Comparison of ENCODE assay signal across 13 mouse cellular contexts in the genomic region with DNA sequence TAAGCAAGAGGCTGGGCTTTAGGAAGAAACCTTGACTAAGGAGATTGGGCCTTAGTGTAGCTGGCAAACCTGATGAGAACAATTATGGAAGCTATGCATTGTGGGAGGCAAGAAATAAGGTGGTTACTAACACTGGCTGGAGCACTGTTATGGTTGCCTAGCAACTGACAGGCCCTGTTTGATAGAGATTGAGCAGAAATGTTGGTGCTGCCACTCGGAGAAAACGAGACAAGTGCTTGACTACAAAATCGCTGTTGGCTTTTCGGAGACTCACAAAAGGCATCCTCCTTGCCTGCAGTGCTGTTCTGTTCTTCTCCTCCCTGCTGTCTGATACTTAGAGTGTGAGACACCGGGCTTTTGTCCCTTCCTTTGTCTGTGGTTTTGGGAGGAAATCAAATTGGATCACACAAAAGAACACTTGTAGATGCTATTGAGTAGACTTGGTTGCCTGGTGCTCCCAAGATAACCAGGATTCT. TPM values are rescaled to one million over a fixed set of nuclear protein-coding genes. Genes with fewer than 3 reads are reported as not detected.
A peak's percentile ranks its signal among the peaks of the same experiment; 100 is the strongest.
DNase-seq lines count a peak whose midpoint lies in the region; ATAC-seq and TF ChIP-seq lines count a peak whose summit lies in the region.
"Had no signal": no experiment of that assay in that cellular context is flagged by ENCODE, and none has a peak within 500 bp of the region (broad histone marks: within the 10 kb centered on the region; RNA-seq: fewer than 3 reads in every experiment).

No protein-coding gene starts in this region.

- no peaks in the 10 kb centered on the region for H3K4me1 ChIP-seq in heart, postnatal 0 days (ENCODE audit: control insufficient read depth, insufficient read depth)
- H3K4me1 ChIP-seq in cortical plate, adult 2 months (ENCODE audit: control insufficient read depth, insufficient read depth, low read length), result peaks cover 9% of the 10 kb centered on the region; the same call in 1 of the 2 replicates
- H3K4me1 ChIP-seq in hindbrain, embryonic 12.5 days, result peaks cover 14% of the 10 kb centered on the region
- H3K4me1 ChIP-seq in midbrain, embryonic 16.5 days (ENCODE audit: control insufficient read depth, insufficient read depth, low read length), result peaks cover 12% of the 10 kb centered on the region

- no peak for DNase-seq in heart, postnatal 0 days (ENCODE audit: low spot score)
- DNase-seq in heart, adult 11 months, result no peak
- DNase-seq in cerebellum, postnatal 36 days, result no peak
- DNase-seq in gastrocnemius, adult 2 months, result no peak
- no peak for DNase-seq in gastrocnemius, postnatal 4 days (ENCODE audit: low spot score in 2 of 2)
- DNase-seq: cerebellum, postnatal 25 days; gastrocnemius, postnatal 36 days; kidney, adult 9 months; liver had no signal

- H3K9ac ChIP-seq in heart, postnatal 0 days (replicated peaks; ENCODE audit: low read depth, low read length), result no peak overlapping the region
- no peak overlapping the region for H3K9ac ChIP-seq in hindbrain, embryonic 12.5 days
- H3K9ac ChIP-seq in midbrain, embryonic 16.5 days (ENCODE audit: low read depth, low read length), result no peak overlapping the region

- no peak overlapping the region for H3K4me2 ChIP-seq in heart, postnatal 0 days (ENCODE audit: low read depth, low read length)
- no peak overlapping the region for H3K4me2 ChIP-seq in hindbrain, embryonic 12.5 days (replicated peaks)
- H3K4me2 ChIP-seq in midbrain, embryonic 16.5 days (ENCODE audit: low read length), result no peak overlapping the region; the same call in 1 of the 2 replicates

- WGBS in heart, postnatal 0 days, result 31% methylated on average over 5 of the region's 5 CpGs
- WGBS in hindbrain, embryonic 12.5 days, result 27% methylated on average over 5 of the region's 5 CpGs
- WGBS in midbrain, embryonic 16.5 days, result 6% methylated on average over 5 of the region's 5 CpGs

- no peak for TF ChIP-seq EP300 in heart, postnatal 0 days (IDR thresholded peaks at IDR 0.05; ENCODE audit: low read depth)

- H3K4me3 ChIP-seq in heart, postnatal 0 days (ENCODE audit: low read depth, low read length), result no peak overlapping the region
- no peak overlapping the region for H3K4me3 ChIP-seq in cortical plate, adult 2 months (ENCODE audit: insufficient read depth, low read length)
- no peak overlapping the region for H3K4me3 ChIP-seq in hindbrain, embryonic 12.5 days
- no peak overlapping the region for H3K4me3 ChIP-seq in midbrain, embryonic 16.5 days (ENCODE audit: low read depth, low read length)
- no peak overlapping the region for H3K4me3 ChIP-seq in gastrocnemius, adult 2 months

- intact Hi-C loops in gastrocnemius, adult 2 months (cut with DNase I), result no loop called here

- H3K27me3 ChIP-seq in heart, postnatal 0 days (ENCODE audit: control insufficient read depth, insufficient read depth, low read length), result no peaks in the 10 kb centered on the region
- no peaks in the 10 kb centered on the region for H3K27me3 ChIP-seq in hindbrain, embryonic 12.5 days
- no peaks in the 10 kb centered on the region for H3K27me3 ChIP-seq in midbrain, embryonic 16.5 days (ENCODE audit: control insufficient read depth, insufficient read depth, low read depth, low read length)

- TF ChIP-seq POLR2A in cortical plate, adult 2 months (IDR thresholded peaks at IDR 0.05; ENCODE audit: extremely low read depth, insufficient read depth, low read length), result 0 out of 2 replicates have a peak, but pooled peaks have one; percentile 16

- peak; percentile 29; the same call in 1 of the 2 replicates for ATAC-seq in heart, postnatal 0 days (ENCODE audit: insufficient read depth, low read depth)
- ATAC-seq in hindbrain, embryonic 12.5 days (ENCODE audit: low FRiP score), result peak; percentile 74; the same call in 1 of the 2 replicates
- peak; percentile 91 for ATAC-seq in midbrain, embryonic 16.5 days

- no peaks in the 10 kb centered on the region for H3K9me3 ChIP-seq in heart, postnatal 0 days (replicated peaks; ENCODE audit: control insufficient read depth, low read length)
- no peaks in the 10 kb centered on the region for H3K9me3 ChIP-seq in hindbrain, embryonic 12.5 days (replicated peaks)
- no peaks in the 10 kb centered on the region for H3K9me3 ChIP-seq in midbrain, embryonic 16.5 days (replicated peaks; ENCODE audit: control insufficient read depth, low read length, poor library complexity, severe bottlenecking)

- peaks cover 16% of the 10 kb centered on the region; the same call in 1 of the 2 replicates for H3K36me3 ChIP-seq in heart, postnatal 0 days (replicated peaks; ENCODE audit: control insufficient read depth, insufficient read depth, low read length)
- H3K36me3 ChIP-seq in hindbrain, embryonic 12.5 days, result peaks cover 20% of the 10 kb centered on the region; the same call in 1 of the 2 replicates
- peaks cover 17% of the 10 kb centered on the region for H3K36me3 ChIP-seq in midbrain, embryonic 16.5 days (ENCODE audit: control insufficient read depth, insufficient read depth, low read length)

- TF ChIP-seq CTCF in heart, postnatal 0 days (IDR thresholded peaks at IDR 0.05; ENCODE audit: low read depth), result no peak
- TF ChIP-seq CTCF in cortical plate, adult 2 months (IDR thresholded peaks at IDR 0.05; ENCODE audit: extremely low read depth, insufficient read depth, low read length), result no peak
- no peak for TF ChIP-seq CTCF in gastrocnemius, adult 2 months (IDR thresholded peaks at IDR 0.05)

- no peak overlapping the region for H3K27ac ChIP-seq in heart, postnatal 0 days (ENCODE audit: low read depth)
- peak overlapping the region; percentile 70 for H3K27ac ChIP-seq in cortical plate, adult 2 months (ENCODE audit: insufficient read depth, low read length)
- H3K27ac ChIP-seq in hindbrain, embryonic 12.5 days, result peak overlapping the region; percentile 73
- H3K27ac ChIP-seq in midbrain, embryonic 16.5 days (ENCODE audit: low read length), result peak overlapping the region; percentile 81
- H3K27ac ChIP-seq in gastrocnemius, adult 2 months, result no peak overlapping the region

RNA-seq across cellular contexts. Expression of a gene that starts 38.9 kb away (rescaled TPM):
- 5.2 and 8.8 TPM in 2 replicates for total RNA-seq in heart, postnatal 0 days (2014; rRNA removed; ENCODE audit: low replicate concordance)
- polyA plus RNA-seq in heart, postnatal 0 days (2015; fragmentation: Nextera tagmentation; extraction: Ambion mirVana), result 13.7 and 14.9 TPM in 2 replicates
- polyA plus RNA-seq in cortical plate, adult 2 months (2012; rRNA removed), result 20.3 and 21.4 TPM in 2 replicates
- polyA plus RNA-seq in hindbrain, embryonic 12.5 days (2016; fragmentation: Nextera tagmentation; extraction: Ambion mirVana), result 58.5 and 61.3 TPM in 2 replicates
- 49.6 and 53.5 TPM in 2 replicates for polyA plus RNA-seq in midbrain, embryonic 16.5 days (2015; fragmentation: Nextera tagmentation; extraction: Ambion mirVana)
- total RNA-seq in gastrocnemius, adult 2 months (2021), result 1 to 10 TPM; 3.6 to 6.6 TPM
- total RNA-seq in gastrocnemius, postnatal 4 days (2021), result 10 to 100 TPM; 18.4 to 20.1 TPM

RNA-seq across cellular contexts. Expression of a gene that starts 38.9 kb away (rescaled TPM):
- total RNA-seq in heart, postnatal 0 days (2014; rRNA removed; ENCODE audit: low replicate concordance), result 2.2 and 13.1 TPM in 2 replicates
- polyA plus RNA-seq in heart, postnatal 0 days (2015; fragmentation: Nextera tagmentation; extraction: Ambion mirVana), result 4.0 and 4.2 TPM in 2 replicates
- 0.26 and 0.75 TPM in 2 replicates for polyA plus RNA-seq in cortical plate, adult 2 months (2012; rRNA removed)
- 13.3 and 16.6 TPM in 2 replicates for polyA plus RNA-seq in hindbrain, embryonic 12.5 days (2016; fragmentation: Nextera tagmentation; extraction: Ambion mirVana)
- polyA plus RNA-seq in midbrain, embryonic 16.5 days (2015; fragmentation: Nextera tagmentation; extraction: Ambion mirVana), result 3.4 and 4.0 TPM in 2 replicates
- total RNA-seq in gastrocnemius, adult 2 months (2021), result not detected
- 1 to 10 TPM; 1.4 to 1.9 TPM for total RNA-seq in gastrocnemius, postnatal 4 days (2021)
- total RNA-seq: gastrocnemius, postnatal 36 days had no signal

RNA-seq across cellular contexts. Expression of a gene that starts 41.1 kb away (rescaled TPM):
- total RNA-seq in heart, postnatal 0 days (2014; rRNA removed; ENCODE audit: low replicate concordance), result 0.12 and 2.6 TPM in 2 replicates
- polyA plus RNA-seq in heart, postnatal 0 days (2015; fragmentation: Nextera tagmentation; extraction: Ambion mirVana), result 0.15 and 0.34 TPM in 2 replicates
- polyA plus RNA-seq in cortical plate, adult 2 months (2012; rRNA removed), result 4.5 and 6.0 TPM in 2 replicates
- polyA plus RNA-seq in hindbrain, embryonic 12.5 days (2016; fragmentation: Nextera tagmentation; extraction: Ambion mirVana), result 0.39 and 1.1 TPM in 2 replicates
- polyA plus RNA-seq in midbrain, embryonic 16.5 days (2015; fragmentation: Nextera tagmentation; extraction: Ambion mirVana), result 1.3 and 1.5 TPM in 2 replicates
- total RNA-seq in gastrocnemius, adult 2 months (2021), result under 1 TPM; 0.08 to 0.13 TPM
- total RNA-seq in gastrocnemius, postnatal 4 days (2021), result 1 to 10 TPM; 4.3 to 4.7 TPM
- total RNA-seq: megakaryocyte-erythroid progenitor cell, adult 5-6 weeks had no signal

Comparison
In these comparisons a context has a peak if more than half of its experiments do, and no peak if none do; other contexts are left out.
1. ATAC-seq: peak in every context shown above with its lines; median percentile 91 in midbrain, embryonic 16.5 days; 74 in hindbrain, embryonic 12.5 days; 29 in heart, postnatal 0 days.
2. H3K27ac ChIP-seq: peak in cortical plate, adult 2 months (single experiment), hindbrain, embryonic 12.5 days (single experiment) and midbrain, embryonic 16.5 days (single experiment); none in heart, postnatal 0 days (single experiment) and gastrocnemius, adult 2 months (single experiment).